Mouse (Mus musculus): ENCODE results near the gene Cep19. TPM values are rescaled to one million over a fixed set of nuclear protein-coding genes. Genes with fewer than 3 reads are reported as not detected.
A peak's percentile ranks its signal among the peaks of the same experiment; 100 is the strongest.
"Not testable (repeated sequence)": the region's sequence is repeated elsewhere in the genome, so short reads cannot be mapped to it uniquely, and the experiment has no call there.

The Cep19 gene
- polyA plus RNA-seq, 2 experiments: 15.6 to 28.4 TPM

DNA sequence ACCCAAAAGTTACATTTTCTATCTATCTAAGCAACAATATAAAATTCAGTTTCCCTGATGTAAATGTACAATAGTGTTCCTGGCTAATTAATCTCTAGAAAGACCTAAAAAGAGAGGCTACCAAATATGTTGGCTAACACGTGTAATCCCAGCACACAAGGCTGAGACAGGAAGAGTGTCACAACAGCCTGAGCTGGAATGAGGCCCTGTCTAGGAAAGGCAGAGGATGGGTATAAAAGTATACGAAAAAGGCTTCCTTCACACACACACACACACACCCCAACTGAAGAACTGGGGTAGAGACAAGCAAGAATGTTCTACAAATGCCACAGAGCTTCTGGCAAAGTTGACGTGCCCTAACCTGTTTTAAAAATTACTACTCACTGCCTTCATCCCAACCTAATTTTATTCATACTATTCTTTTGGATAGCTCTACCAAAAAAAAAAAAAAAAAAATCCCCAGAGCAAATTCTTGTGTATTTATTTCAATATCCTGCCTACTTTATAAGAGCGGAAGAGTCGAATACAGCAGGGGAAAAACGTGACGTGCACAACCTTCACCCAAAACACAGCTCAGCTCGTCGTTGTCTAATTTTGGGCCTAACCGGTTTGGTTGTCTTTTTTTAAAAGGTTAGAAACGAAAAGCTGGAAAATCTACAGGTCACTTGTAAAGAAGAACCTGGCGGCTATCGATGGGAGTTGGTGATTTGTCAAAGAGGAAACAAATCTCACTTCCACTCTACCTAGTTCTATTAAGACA lies 21.8 kb upstream of the Cep19 start:
- DNase-seq (ENCODE audit: low spot score) (no peak), ATAC-seq (ENCODE audit: low FRiP score, low read depth) (no peak)
- H3K27ac ChIP-seq (replicated peaks; ENCODE audit: low read depth, low read length): no peak overlapping the region; the same call in 1 of the 2 replicates
- H3K4me3 ChIP-seq (replicated peaks; ENCODE audit: low read length): peak overlapping the region; percentile 82
- peaks cover 5% of the 10 kb centered on the region; the same call in 1 of the 2 replicates for H3K36me3 ChIP-seq (ENCODE audit: control insufficient read depth, insufficient read depth, low read length)
- no peaks in the 10 kb centered on the region for H3K9me3 ChIP-seq (ENCODE audit: control insufficient read depth, low read length)
- peaks cover 19% of the 10 kb centered on the region for H3K4me1 ChIP-seq (ENCODE audit: control insufficient read depth, insufficient read depth, low read length)
- WGBS: 4% methylated on average over 13 of the region's 13 CpGs
- no peak for TF ChIP-seq POLR2A (IDR thresholded peaks at IDR 0.05; ENCODE audit: borderline replicate concordance, extremely low read depth, insufficient read depth, insufficient read length)
- H3K9ac ChIP-seq (ENCODE audit: low read depth, low read length, severe bottlenecking): peak overlapping the region; percentile 98
- no peaks in the 10 kb centered on the region for H3K27me3 ChIP-seq (ENCODE audit: control insufficient read depth, insufficient read depth, low read length)
- H3K4me2 ChIP-seq (replicated peaks; ENCODE audit: low read depth, low read length, severe bottlenecking): peak overlapping the region; percentile 79

DNA sequence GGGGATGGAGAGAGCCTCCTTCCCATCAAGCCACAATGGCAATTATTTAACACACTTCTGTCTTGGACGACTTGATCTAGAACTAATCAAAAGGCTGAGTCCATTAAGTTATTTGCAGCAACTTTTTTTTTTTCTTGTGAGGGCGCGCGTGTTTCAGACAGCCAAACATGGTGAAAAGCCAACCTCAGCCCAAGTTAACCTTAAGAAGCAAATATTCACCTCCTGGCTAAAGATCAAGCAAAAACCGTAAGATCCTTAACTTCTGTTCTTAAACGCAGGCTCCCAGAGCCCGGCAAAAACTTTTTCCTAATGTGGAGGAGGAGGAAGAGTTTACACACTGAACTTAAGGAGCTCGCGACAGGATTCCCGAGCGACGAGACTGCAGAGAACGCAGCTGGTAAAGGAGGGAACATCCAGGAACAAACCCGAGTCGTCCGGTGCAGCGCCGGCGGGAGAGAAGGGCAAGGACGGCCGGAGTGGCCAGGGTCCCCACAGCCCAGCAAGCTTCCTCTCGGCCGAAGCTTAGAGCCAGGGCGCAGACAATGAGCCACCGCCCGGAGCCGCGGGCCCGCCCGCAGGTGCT lies 21.1 kb upstream of the Cep19 start:
- Histone ChIP-seq H3K36me3 (ENCODE audit: control insufficient read depth, insufficient read depth, low read length) (peaks cover 7% of the 10 kb centered on the region), H3K27me3 (ENCODE audit: control insufficient read depth, insufficient read depth, low read length) (no peaks in the 10 kb centered on the region), H3K27ac (replicated peaks; ENCODE audit: low read depth, low read length) (peak overlapping the region; percentile 95), H3K4me2 (replicated peaks; ENCODE audit: low read depth, low read length, severe bottlenecking) (peak overlapping the region; percentile 79), H3K9me3 (ENCODE audit: control insufficient read depth, low read length) (no peaks in the 10 kb centered on the region), H3K9ac (ENCODE audit: low read depth, low read length, severe bottlenecking) (peak overlapping the region; percentile 98), H3K4me1 (ENCODE audit: control insufficient read depth, insufficient read depth, low read length) (peaks cover 19% of the 10 kb centered on the region), H3K4me3 (replicated peaks; ENCODE audit: low read length) (peak overlapping the region; percentile 82)
- WGBS: 4% methylated on average over 30 of the region's 30 CpGs
- DNase-seq (ENCODE audit: low spot score) (peak; percentile 28), ATAC-seq (ENCODE audit: low FRiP score, low read depth) (no peak)
- TF ChIP-seq POLR2A (IDR thresholded peaks at IDR 0.05; ENCODE audit: borderline replicate concordance, extremely low read depth, insufficient read depth, insufficient read length): no peak

DNA sequence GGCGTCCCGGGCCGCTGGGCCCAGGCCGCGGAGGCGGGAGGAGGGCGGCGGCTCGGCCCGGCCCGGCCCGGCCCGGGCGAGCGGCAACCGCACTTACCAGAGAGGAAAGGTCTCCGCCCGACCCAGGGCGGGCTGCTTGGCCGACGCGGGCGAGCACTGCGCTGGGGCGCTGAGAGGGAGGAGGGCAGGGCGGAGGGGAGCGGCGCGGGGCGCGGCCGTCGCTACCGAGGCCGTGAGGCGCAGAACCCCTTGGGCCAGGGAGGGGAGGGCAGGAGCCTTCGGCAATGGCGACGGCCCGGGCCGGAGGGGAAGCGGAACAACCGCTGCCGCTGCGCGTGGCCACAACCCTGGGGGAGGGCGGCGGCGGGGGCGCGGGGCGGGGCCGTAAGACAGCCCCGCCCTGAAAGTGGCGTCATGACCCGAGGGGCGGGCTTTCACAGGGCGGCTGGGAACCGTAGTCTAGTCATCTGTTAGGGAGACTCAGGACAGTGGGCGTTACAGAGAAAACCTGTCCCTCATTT lies 20.5 kb upstream of the Cep19 start, which contains the start of gene Pak2:
Gene Pak2, minus strand, starts transcription at position 352 of the 521 bp plus-strand sequence.
- H3K4me2 ChIP-seq (replicated peaks; ENCODE audit: low read depth, low read length, severe bottlenecking): peak within 1 kb of the TSS; percentile 79
- peak within 1 kb of the TSS; percentile 82 for H3K4me3 ChIP-seq (replicated peaks; ENCODE audit: low read length)
- peak within 1 kb of the TSS; percentile 98 for H3K9ac ChIP-seq (ENCODE audit: low read depth, low read length, severe bottlenecking)
- peak; percentile 85 for DNase-seq (ENCODE audit: low spot score)
- H3K4me1 ChIP-seq (ENCODE audit: control insufficient read depth, insufficient read depth, low read length): peaks cover 19% of the 10 kb centered on the region
- under 1% methylated on average over 34 of the region's 60 CpGs for WGBS
- H3K36me3 ChIP-seq (ENCODE audit: control insufficient read depth, insufficient read depth, low read length): peaks cover 10% of the 10 kb centered on the region
- peak; percentile 97 for ATAC-seq (ENCODE audit: low FRiP score, low read depth)
- no peaks in the 10 kb centered on the region for H3K9me3 ChIP-seq (ENCODE audit: control insufficient read depth, low read length)
- no peaks in the 10 kb centered on the region for H3K27me3 ChIP-seq (ENCODE audit: control insufficient read depth, insufficient read depth, low read length)
- peak within 1 kb of the TSS; percentile 95 for H3K27ac ChIP-seq (replicated peaks; ENCODE audit: low read depth, low read length)
- TF ChIP-seq POLR2A (IDR thresholded peaks at IDR 0.05; ENCODE audit: borderline replicate concordance, extremely low read depth, insufficient read depth, insufficient read length): peak; percentile 85

DNA sequence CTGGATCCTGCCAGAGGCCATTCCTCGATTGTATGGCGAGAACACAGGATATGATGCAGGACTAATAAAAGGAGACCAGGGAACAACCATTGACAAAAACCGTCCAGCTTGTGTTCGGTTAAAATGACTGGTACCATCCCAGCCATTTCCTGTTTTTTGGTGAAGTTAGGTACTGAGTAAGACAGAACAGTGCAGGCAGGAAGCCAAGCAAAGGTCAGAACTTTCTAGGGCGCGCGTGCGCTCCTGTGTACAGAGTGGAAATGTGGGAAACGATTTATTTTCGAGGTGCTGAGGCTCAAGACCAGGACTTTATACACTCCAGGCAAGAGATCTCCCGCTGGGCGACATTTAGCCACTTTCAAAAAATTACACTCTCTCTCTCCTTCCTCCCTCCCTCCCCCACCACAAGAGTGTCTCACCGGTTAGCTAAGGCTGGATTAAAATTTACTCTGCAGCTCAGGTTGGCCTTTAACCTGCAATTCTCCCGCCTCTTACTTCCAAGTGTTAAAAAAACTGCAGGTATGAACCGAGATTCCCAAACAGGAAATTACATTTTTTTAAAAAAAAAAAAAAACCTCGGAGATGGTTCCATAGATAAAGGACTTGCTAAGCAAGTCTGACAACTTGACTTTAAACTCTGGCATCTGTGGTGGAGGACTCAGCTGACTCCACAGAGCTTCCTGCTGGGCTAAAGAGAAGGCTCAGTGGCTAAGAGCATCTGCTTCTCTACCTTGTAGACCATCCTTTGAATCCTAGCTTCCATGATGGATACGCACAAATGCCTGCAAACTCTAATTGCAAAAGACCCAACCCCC lies 11.8 kb upstream of the Cep19 start:
- no peak overlapping the region for H3K4me3 ChIP-seq (replicated peaks; ENCODE audit: low read length)
- ATAC-seq (ENCODE audit: low FRiP score, low read depth) (no peak), DNase-seq (ENCODE audit: low spot score) (no peak)
- peaks cover 81% of the 10 kb centered on the region for H3K36me3 ChIP-seq (ENCODE audit: control insufficient read depth, insufficient read depth, low read length)
- no peak overlapping the region for H3K27ac ChIP-seq (replicated peaks; ENCODE audit: low read depth, low read length)
- WGBS: 72% methylated on average over 17 of the region's 17 CpGs
- no peak for TF ChIP-seq POLR2A (IDR thresholded peaks at IDR 0.05; ENCODE audit: borderline replicate concordance, extremely low read depth, insufficient read depth, insufficient read length)
- no peaks in the 10 kb centered on the region for H3K4me1 ChIP-seq (ENCODE audit: control insufficient read depth, insufficient read depth, low read length)
- H3K9me3 ChIP-seq (ENCODE audit: control insufficient read depth, low read length): no peaks in the 10 kb centered on the region
- no peak overlapping the region for H3K4me2 ChIP-seq (replicated peaks; ENCODE audit: low read depth, low read length, severe bottlenecking)
- H3K9ac ChIP-seq (ENCODE audit: low read depth, low read length, severe bottlenecking): no peak overlapping the region
- no peaks in the 10 kb centered on the region for H3K27me3 ChIP-seq (ENCODE audit: control insufficient read depth, insufficient read depth, low read length)

DNA sequence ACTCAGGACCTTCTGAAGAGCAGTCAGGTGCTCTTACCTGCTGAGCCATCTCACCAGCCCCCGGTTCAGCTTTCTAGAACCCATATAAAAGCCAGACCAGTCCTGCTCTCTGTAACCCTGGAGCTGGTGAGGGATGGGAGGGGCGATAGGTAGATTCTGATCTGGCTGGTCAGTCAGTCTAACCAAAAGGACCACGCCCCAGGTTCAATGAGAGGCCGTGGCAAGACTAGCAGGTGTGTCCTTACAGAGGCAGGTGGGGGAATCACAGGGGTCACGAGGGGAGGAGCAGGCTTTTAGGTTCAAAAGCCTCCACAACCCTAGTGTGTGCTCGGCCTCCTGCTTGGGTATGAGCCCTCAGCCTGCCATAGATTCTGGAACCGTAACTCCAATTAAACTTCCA lies 8.1 kb upstream of the Cep19 start:
- H3K36me3 ChIP-seq (ENCODE audit: control insufficient read depth, insufficient read depth, low read length): peaks cover 68% of the 10 kb centered on the region
- no peak overlapping the region for H3K9ac ChIP-seq (ENCODE audit: low read depth, low read length, severe bottlenecking)
- no peak for DNase-seq (ENCODE audit: low spot score)
- H3K27me3 ChIP-seq (ENCODE audit: control insufficient read depth, insufficient read depth, low read length): no peaks in the 10 kb centered on the region
- no peak overlapping the region for H3K4me2 ChIP-seq (replicated peaks; ENCODE audit: low read depth, low read length, severe bottlenecking)
- no peak for TF ChIP-seq POLR2A (IDR thresholded peaks at IDR 0.05; ENCODE audit: borderline replicate concordance, extremely low read depth, insufficient read depth, insufficient read length)
- no peaks in the 10 kb centered on the region for H3K9me3 ChIP-seq (ENCODE audit: control insufficient read depth, low read length)
- 96% methylated on average over 7 of the region's 7 CpGs for WGBS
- no peak overlapping the region for H3K27ac ChIP-seq (replicated peaks; ENCODE audit: low read depth, low read length)
- no peak overlapping the region for H3K4me3 ChIP-seq (replicated peaks; ENCODE audit: low read length)
- ATAC-seq (ENCODE audit: low FRiP score, low read depth): no peak
- no peaks in the 10 kb centered on the region for H3K4me1 ChIP-seq (ENCODE audit: control insufficient read depth, insufficient read depth, low read length)

DNA sequence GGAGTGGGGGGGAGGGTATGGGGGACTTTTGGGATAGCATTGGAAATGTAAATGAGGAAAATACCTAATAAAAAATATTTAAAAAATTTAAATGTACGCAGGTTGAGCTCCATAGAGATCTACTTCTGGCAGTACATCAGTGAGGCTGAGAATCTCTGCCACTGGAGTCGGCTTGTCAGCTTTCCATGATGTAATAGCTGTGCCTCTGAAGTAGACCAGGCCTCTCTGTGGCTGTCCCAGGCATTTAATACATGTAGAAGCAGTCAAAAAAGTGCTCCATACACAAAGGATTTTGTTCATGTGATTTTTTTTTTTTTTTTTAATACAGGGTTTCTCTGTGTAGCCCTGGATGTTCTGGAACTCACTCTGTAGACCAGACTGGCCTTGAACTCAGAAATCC lies 1.8 kb upstream of the Cep19 start:
- H3K9ac ChIP-seq (ENCODE audit: low read depth, low read length, severe bottlenecking): not testable (repeated sequence)
- 76% methylated on average over 2 of the region's 2 CpGs for WGBS

More for the DNA sequence above, 1.8 kb upstream of the Cep19 start:
- H3K4me2 ChIP-seq (replicated peaks; ENCODE audit: low read depth, low read length, severe bottlenecking); ATAC-seq (ENCODE audit: low FRiP score, low read depth); H3K4me3 ChIP-seq (replicated peaks; ENCODE audit: low read length); DNase-seq (ENCODE audit: low spot score); H3K27me3 ChIP-seq (ENCODE audit: control insufficient read depth, insufficient read depth, low read length); H3K9me3 ChIP-seq (ENCODE audit: control insufficient read depth, low read length); H3K27ac ChIP-seq (replicated peaks; ENCODE audit: low read depth, low read length); H3K4me1 ChIP-seq (ENCODE audit: control insufficient read depth, insufficient read depth, low read length): not testable (repeated sequence)
- peaks cover 16% of the 10 kb centered on the region for H3K36me3 ChIP-seq (ENCODE audit: control insufficient read depth, insufficient read depth, low read length)
